Mouse (Mus musculus) retina, postnatal 1 day (tissue): ENCODE results near the gene Ptprd.
"Not testable (repeated sequence)": the region's sequence is repeated elsewhere in the genome, so short reads cannot be mapped to it uniquely, and the experiment has no call there.

Experiments
- DNase-seq: peaks from one replicate; pipeline ENCODE4 v3.0.0-alpha.2; 2012

Ptprd gene

DNA sequence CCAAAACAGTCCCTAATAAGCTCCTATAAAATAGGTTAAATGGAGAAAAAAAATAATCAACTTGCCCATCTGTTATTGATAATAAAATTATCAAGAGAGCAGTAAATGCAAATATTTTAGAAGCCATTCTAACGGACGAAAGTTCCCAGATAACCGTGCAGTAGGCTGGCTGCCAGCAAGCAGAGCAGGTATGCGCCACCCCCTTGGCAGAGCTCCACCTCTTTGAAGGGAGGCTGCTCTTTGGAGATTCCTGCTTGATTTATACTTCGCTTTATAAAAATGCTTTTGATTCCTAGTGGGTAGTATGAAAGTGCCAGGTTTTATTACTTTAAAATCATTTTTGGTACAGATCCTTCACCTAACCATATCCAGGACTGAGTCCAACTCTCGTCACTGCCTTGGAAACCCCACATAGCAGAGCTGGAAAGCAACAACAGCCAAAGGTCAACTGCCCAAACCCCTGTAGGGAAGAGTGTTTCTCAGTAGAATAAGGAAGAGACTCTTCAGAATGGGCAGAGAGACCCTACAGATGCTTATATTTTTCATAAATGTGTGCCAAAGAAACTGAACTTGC lies 1770.9 kb downstream of the Ptprd start:
- DNase-seq, result no peak

- DNase-seq, result peak; percentile 53
Observed at GRCm38 (mm10) chr4:76438496-76439079, 1773.2 kb downstream of the Ptprd start.

DNA sequence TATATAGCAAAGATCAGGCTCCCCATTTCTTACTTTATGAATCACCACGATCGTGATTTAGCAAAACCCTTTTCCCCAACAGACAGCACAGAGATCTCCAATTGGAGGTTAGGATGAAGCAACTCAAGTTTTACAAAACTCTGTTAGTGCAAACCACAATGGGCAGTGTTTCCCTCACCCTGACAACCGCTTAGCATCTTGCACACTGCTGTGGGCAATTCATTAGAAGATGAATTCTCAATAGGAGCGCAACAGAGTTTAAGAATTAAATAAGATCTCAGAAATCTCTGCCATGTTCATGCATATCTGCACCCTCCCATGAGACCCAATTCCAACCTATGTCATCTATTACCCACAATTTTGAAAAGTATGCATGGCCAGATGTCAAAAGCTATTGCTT lies 1773.7 kb downstream of the Ptprd start:
- DNase-seq, result peak; percentile 37

- DNase-seq, result peak; percentile 35
Observed at GRCm38 (mm10) chr4:76435920-76436319, 1775.8 kb downstream of the Ptprd start.

DNA sequence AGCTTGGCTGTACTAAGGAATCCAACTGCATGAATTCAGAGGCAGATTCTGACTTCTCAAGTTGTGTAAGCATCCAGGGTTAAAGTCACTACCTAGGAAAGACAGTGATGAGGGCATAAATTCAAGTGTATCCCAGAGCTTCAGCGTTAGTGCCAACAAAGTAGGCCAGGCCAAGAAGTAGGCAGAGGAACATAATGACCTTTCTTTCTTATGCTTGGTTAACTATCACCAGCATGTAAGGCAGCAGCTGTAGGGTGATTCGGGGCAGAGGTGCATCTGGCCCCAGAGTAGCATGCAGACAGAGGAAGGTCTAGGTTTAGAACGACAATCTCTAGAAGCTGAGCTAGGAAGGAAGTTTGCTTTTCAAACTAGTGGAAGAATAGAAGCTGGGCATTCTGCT lies 1782.0 kb downstream of the Ptprd start:
- DNase-seq, result peak; percentile 57

GRCm38 (mm10) chr4:76427036-76427435 lies 1784.7 kb downstream of the Ptprd start:
- not testable (repeated sequence) for DNase-seq

- DNase-seq, result no peak
Observed at GRCm38 (mm10) chr4:76425230-76425575, 1786.6 kb downstream of the Ptprd start.

DNA sequence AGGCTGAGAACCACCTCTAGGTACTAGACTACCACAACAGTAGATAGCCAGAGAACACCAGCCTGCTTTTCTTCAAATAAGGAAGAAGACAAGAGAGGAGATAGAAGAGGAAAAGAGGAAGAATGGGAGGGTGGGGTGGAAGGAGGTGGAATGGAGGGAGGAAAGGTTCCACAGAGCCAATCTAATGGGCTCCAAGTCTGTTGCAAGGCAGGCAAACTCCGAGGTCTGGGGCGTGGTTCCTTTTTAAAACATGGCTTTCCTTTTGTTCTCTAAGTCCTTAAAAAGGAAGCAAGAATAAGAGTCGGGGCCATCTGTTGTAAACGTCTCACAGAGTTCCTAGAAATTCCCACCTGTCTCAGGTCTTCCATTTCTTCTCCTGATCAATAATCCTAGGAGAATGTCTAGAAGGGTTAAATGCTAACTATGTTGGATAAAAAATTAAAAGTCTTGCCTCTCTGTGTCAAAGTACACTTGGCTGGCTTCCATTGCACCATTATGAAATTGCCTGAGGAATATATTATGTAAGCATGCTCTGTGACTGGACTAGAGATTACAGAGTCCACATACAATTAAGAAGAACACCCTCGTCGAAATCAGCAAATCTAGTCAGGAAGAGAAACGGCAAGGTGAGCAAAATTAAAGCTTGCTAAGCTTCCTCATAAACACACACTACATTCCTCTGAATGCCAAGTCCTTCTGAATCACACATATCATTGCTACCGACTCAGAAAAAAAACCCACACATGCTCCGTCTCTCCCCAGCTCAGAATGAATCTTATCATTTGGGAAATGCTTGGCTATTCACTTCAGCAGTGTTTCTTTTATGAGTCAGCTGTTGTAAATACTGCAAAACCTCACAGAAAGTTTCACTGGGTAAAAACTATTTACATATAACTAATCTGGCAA lies 1787.2 kb downstream of the Ptprd start:
- DNase-seq, result no peak

DNA sequence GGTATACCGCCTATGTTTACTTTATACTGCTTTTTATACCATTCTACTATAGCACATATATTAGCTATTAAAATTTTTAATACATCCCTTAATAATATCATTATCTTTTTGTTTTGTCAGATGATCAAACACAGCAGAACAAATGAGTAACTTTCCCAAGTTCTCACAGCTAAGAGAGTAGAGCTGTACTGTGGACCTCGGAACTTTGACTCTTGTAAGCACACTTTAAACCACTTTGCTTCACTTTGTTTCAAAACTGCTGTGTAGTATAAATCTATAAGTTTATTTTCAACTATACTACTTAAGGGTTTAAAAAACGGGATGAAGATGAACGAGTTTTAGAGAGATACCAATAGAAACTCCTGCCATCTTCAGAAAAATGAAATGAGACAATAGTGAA lies 1789.6 kb downstream of the Ptprd start:
- DNase-seq, result no peak

DNA sequence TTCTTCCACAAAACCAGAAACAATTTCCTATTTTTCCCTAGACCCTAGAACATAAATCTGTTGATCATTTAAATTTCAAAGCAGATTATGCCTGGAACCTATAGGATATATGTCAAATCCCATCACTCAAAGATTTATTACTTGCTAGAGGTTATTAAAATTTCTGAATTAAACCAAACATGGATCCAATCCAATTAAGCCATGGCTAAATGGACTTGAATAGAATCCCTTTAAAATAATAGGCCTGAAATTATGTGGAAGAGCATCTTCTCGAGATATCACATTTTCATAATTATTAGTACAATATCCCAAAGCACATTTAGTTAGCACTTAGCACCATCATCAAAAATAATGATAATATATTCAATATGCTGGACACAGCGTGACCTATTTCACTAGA lies 1792.1 kb downstream of the Ptprd start:
- DNase-seq, result peak; percentile 59

- DNase-seq, result no peak
Observed at GRCm38 (mm10) chr4:76417676-76418075, 1794.1 kb downstream of the Ptprd start.

GRCm38 (mm10) chr4:76415624-76416023 lies 1796.1 kb downstream of the Ptprd start:
- peak; percentile 4 for DNase-seq

DNA sequence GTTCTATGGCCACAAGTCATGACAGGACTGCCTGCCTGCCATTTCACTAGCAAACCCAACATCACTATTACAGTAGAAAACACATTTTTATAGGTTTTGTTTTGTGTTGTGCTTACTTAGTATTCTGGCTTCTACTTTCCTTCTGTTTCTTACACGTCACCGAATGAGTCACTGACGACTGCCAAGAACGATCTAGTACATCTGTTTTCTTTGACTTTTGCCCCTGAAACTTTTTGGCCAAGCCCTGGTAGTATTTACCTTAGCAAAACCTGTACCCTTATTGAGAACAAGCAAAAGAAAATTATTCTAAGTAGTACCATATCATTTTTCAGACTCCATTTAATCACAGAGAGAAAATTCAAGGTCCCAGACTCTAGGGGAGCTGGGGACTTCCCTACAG lies 1797.2 kb downstream of the Ptprd start:
- no peak for DNase-seq

GRCm38 (mm10) chr4:76410053-76410452 lies 1801.7 kb downstream of the Ptprd start:
- no peak for DNase-seq

GRCm38 (mm10) chr4:76409159-76409558 lies 1802.6 kb downstream of the Ptprd start:
- no peak for DNase-seq

DNA sequence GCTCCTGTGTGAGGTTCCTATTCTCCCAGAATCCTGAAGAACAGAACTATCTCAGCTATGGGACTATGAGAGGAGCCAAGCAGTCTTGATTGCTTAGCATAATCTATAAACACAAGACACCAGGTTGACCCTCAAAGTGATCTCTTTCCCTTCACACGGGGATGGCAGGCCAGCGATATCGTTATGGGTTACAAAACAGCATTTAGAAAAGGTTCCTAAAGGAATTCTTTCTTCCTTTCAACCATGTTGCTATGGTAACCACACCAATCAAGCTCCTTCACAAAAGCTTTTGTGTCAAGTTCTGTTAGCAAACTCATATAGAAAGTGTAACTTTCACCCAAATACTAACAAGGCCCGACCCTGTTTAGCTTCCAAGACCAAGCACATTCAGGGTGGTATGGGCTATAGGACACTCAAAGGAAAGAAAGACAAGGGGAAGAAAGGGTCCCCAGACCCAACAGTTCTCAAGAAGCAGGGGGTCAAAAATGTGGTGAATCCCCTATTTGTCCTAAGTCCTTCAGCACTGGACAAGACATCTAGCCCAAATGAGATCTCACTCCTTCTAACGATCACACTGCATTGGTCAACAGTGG lies 1805.8 kb downstream of the Ptprd start:
- DNase-seq, result peak; percentile 38

GRCm38 (mm10) chr4:76403219-76403618 lies 1808.5 kb downstream of the Ptprd start:
- DNase-seq, result no peak

GRCm38 (mm10) chr4:76387887-76388286 lies 1823.9 kb downstream of the Ptprd start:
- no peak for DNase-seq

- peak; percentile 69 for DNase-seq
Observed at GRCm38 (mm10) chr4:76386978-76387824, 1824.6 kb downstream of the Ptprd start.

DNA sequence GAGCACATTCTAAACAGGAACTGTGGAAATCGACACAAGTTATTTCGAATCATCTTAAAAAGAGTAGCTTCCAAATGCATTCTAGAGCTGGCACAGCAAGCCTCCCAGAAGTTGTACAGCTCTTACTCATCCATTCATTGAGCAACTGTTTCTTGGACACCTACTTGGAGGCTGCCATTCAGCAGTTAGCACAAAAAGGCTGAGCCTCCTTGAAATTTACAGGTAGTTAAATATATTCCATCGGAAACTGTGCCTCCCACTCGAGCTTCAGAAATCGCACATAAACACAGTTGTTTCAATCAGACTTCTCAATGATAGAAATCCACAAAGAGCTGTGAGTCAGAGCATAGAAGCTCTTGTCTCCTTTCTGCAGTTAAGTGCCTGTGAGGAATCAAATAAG lies 1825.9 kb downstream of the Ptprd start:
- no peak for DNase-seq

GRCm38 (mm10) chr4:76380312-76380917 lies 1831.3 kb downstream of the Ptprd start:
- no peak for DNase-seq
